Mouse (Mus musculus): ENCODE measurements around the gene Trappc6b. TPM values are rescaled to one million over a fixed set of nuclear protein-coding genes. Genes with fewer than 3 reads are reported as not detected.

The Trappc6b gene
- total and polyA plus RNA-seq, 3 experiments = 45.9 to 75.3 TPM; not detected in 1

- H3K9me3 ChIP-seq (replicated peaks; ENCODE audit: insufficient read depth, low read length) = no peaks in the 10 kb centered on the region
- no peak for DNase-seq (ENCODE audit: low read depth, low spot score)
- H3K79me2 ChIP-seq (ENCODE audit: control insufficient read depth, insufficient read depth, low read length, poor library complexity) = no peaks in the 10 kb centered on the region
- peaks cover 0 to 2% of the 10 kb centered on the region in 2 experiments; a peak in 1 of 4 replicates for H3K4me1 ChIP-seq (ENCODE audit: control insufficient read depth in 1 of 2, insufficient read depth in 2 of 2, low read length in 2 of 2)
- H3K27me3 ChIP-seq (ENCODE audit: control insufficient read depth in 1 of 2, insufficient read depth in 2 of 2, low read length in 2 of 2) = no peaks in the 10 kb centered on the region
- TF ChIP-seq UBTF (IDR thresholded peaks at IDR 0.05; ENCODE audit: borderline replicate concordance, insufficient read depth, low read depth, low read length) = no peak
- no peak for TF ChIP-seq GABPA (IDR thresholded peaks at IDR 0.05; ENCODE audit: low read depth, low read length)
- no peak for TF ChIP-seq POLR2AphosphoS2 (IDR thresholded peaks at IDR 0.05; ENCODE audit: low read length)
- TF ChIP-seq MYB (IDR thresholded peaks at IDR 0.05; ENCODE audit: low read depth, low read length) = no peak
- no peak for TF ChIP-seq SIN3A (IDR thresholded peaks at IDR 0.05; ENCODE audit: low read length)
- TF ChIP-seq POLR2AphosphoS5 (IDR thresholded peaks at IDR 0.05; ENCODE audit: borderline replicate concordance, low read depth, low read length) = no peak
- TF ChIP-seq E2F4 (IDR thresholded peaks at IDR 0.05; ENCODE audit: borderline replicate concordance, low read depth, low read length) = no peak
- no peak for TF ChIP-seq ZNF384 (IDR thresholded peaks at IDR 0.05; ENCODE audit: low read depth, low read length)
- TF ChIP-seq CHD1 (IDR thresholded peaks at IDR 0.05; ENCODE audit: low read depth, low read length) = no peak
- TF ChIP-seq SMC3 (IDR thresholded peaks at IDR 0.05; ENCODE audit: low read depth, low read length) = no peak
- no peak for TF ChIP-seq MAZ (IDR thresholded peaks at IDR 0.05; ENCODE audit: low read depth, low read length)
- no peak for TF ChIP-seq MYC (IDR thresholded peaks at IDR 0.05; ENCODE audit: low read depth, low read length)
- TF ChIP-seq HCFC1 (IDR thresholded peaks at IDR 0.05; ENCODE audit: low read depth, low read length) = no peak
- no peak within 1 kb of the TSS for H3K9ac ChIP-seq (ENCODE audit: control insufficient read depth, low read depth, low read length, poor library complexity, severe bottlenecking)
- H3K4me3 ChIP-seq (ENCODE audit: control insufficient read depth in 1 of 2, insufficient read depth in 1 of 2, low read depth in 2 of 2, low read length in 2 of 2) = no peak within 1 kb of the TSS
- no peak within 1 kb of the TSS for H3K27ac ChIP-seq (ENCODE audit: control insufficient read depth, low read depth, low read length)
- H3K36me3 ChIP-seq (ENCODE audit: control insufficient read depth in 1 of 2, insufficient read depth in 2 of 2, low read length in 2 of 2) = peaks cover 0 to 3% of the 10 kb centered on the region in 2 experiments; a peak in 2 of 4 replicates
Measured at GRCm38 (mm10) chr12:59095104-59096025, 34.1 kb upstream of the Trappc6b start, which contains the start of gene Mia2. Gene Mia2 (plus strand): TSS chr12:59095799.

- H3K27me3 ChIP-seq (ENCODE audit: control insufficient read depth in 1 of 2, insufficient read depth in 2 of 2, low read length in 2 of 2) = no peaks in the 10 kb centered on the region
- H3K79me2 ChIP-seq (ENCODE audit: control insufficient read depth, insufficient read depth, low read length, poor library complexity) = no peaks in the 10 kb centered on the region
- H3K9ac ChIP-seq (ENCODE audit: control insufficient read depth, low read depth, low read length, poor library complexity, severe bottlenecking) = no peak overlapping the region
- no peaks in the 10 kb centered on the region for H3K36me3 ChIP-seq (ENCODE audit: control insufficient read depth in 1 of 2, insufficient read depth in 2 of 2, low read length in 2 of 2)
- H3K27ac ChIP-seq (ENCODE audit: control insufficient read depth, low read depth, low read length) = no peak overlapping the region
- no peaks in the 10 kb centered on the region for H3K9me3 ChIP-seq (replicated peaks; ENCODE audit: insufficient read depth, low read length)
- no peak overlapping the region for H3K4me3 ChIP-seq (ENCODE audit: control insufficient read depth in 1 of 2, insufficient read depth in 1 of 2, low read depth in 2 of 2, low read length in 2 of 2)
- no peak for DNase-seq (ENCODE audit: low read depth, low spot score)
- TF ChIP-seq ZMIZ1 (IDR thresholded peaks at IDR 0.05; ENCODE audit: low read depth, low read length) (no peak), TCF12 (IDR thresholded peaks at IDR 0.05; ENCODE audit: low read depth, low read length) (no peak), NELFE (IDR thresholded peaks at IDR 0.05; ENCODE audit: low read depth, low read length) (no peak), MYB (IDR thresholded peaks at IDR 0.05; ENCODE audit: low read depth, low read length) (no peak), TBP (IDR thresholded peaks at IDR 0.05; ENCODE audit: low read depth, low read length) (no peak), HCFC1 (IDR thresholded peaks at IDR 0.05; ENCODE audit: low read depth, low read length) (no peak), UBTF (IDR thresholded peaks at IDR 0.05; ENCODE audit: borderline replicate concordance, insufficient read depth, low read depth, low read length) (no peak)
- no peaks in the 10 kb centered on the region; a peak in 1 of 4 replicates for H3K4me1 ChIP-seq (ENCODE audit: control insufficient read depth in 1 of 2, insufficient read depth in 2 of 2, low read length in 2 of 2)
Measured at GRCm38 (mm10) chr12:59093543-59093942, 32.3 kb upstream of the Trappc6b start.
